Mouse (Mus musculus) liver, postnatal 0 days (tissue): ENCODE measurements around the gene Gnb1. TPM values are rescaled to one million over a fixed set of nuclear protein-coding genes. Genes with fewer than 3 reads are reported as not detected.

Source experiments
- ATAC-seq: fragments of 200-750 bp; cut with Nextera tagmentation; 2 replicates; pipeline ENCODE4 v1.8.0; 2017; ENCODE audit warnings: mild to moderate bottlenecking, moderate library complexity
- DNase-seq: peaks from one replicate; pipeline ENCODE4 v3.0.0-alpha.2; 2016
- H3K27ac ChIP-seq: fragments of 300-500 bp; sonication (generic); 2 replicates; pipeline ENCODE4 v1.5.1; 2014; ENCODE audit warnings: antibody characterized with exemption, moderate library complexity, mild to moderate bottlenecking, low read depth
- H3K27me3 ChIP-seq: fragments of 300-500 bp; sonication (generic); 2 replicates; pipeline ENCODE4 v1.6.1; 2014; ENCODE audit warnings: low read length, control low read depth, mixed read lengths; ENCODE audit not compliant: insufficient read depth
- H3K36me3 ChIP-seq: fragments of 300-500 bp; sonication (generic); replicated peaks from 2 replicates; pipeline ENCODE4 v1.6.1; 2014; ENCODE audit warnings: mild to moderate bottlenecking, control low read depth, low read length, moderate library complexity, mixed read lengths; ENCODE audit not compliant: insufficient read depth
- H3K4me1 ChIP-seq: fragments of 300-500 bp; sonication (generic); 2 replicates; pipeline ENCODE4 v1.6.1; 2014; ENCODE audit warnings: antibody characterized with exemption, mild to moderate bottlenecking, control low read depth; ENCODE audit not compliant: insufficient read depth
- H3K4me2 ChIP-seq: fragments of 300-500 bp; sonication (generic); 2 replicates; pipeline ENCODE4 v1.6.1; 2014; ENCODE audit warnings: low read depth, mild to moderate bottlenecking, low read length, moderate library complexity, mixed read lengths
- H3K4me3 ChIP-seq: fragments of 300-500 bp; sonication (generic); 2 replicates; pipeline ENCODE4 v1.5.1; 2014; ENCODE audit warnings: low read depth, low read length
- H3K9ac ChIP-seq: fragments of 300-500 bp; sonication (generic); replicated peaks from 2 replicates; pipeline ENCODE4 v1.6.1; 2014; ENCODE audit warnings: mild to moderate bottlenecking, moderate library complexity
- H3K9me3 ChIP-seq: fragments of 300-500 bp; sonication (generic); 2 replicates; pipeline ENCODE4 v1.6.1; 2016; ENCODE audit warnings: mild to moderate bottlenecking, control low read depth, low read length, mixed read lengths
- CTCF ChIP-seq: sonication (generic); IDR thresholded peaks from 2 replicates; pipeline ENCODE4 v1.5.1; 2016; ENCODE audit warnings: antibody characterized with exemption, low read depth
- EP300 ChIP-seq: IDR thresholded peaks from 2 replicates; pipeline ENCODE4 v1.6.1; 2016; ENCODE audit warnings: antibody characterized with exemption, low read depth, mild to moderate bottlenecking
- WGBS: fragments of 180-500 bp; shearing (Covaris S2); extraction: QIAGEN DNeasy Blood & Tissue Kit; methylation state at CpG from one replicate; pipeline ENCODE4 v1.1.7; 2014; ENCODE audit not compliant: insufficient replicate concordance; 5-methylcytosine and 5-hydroxymethylcytosine counted together
- polyA plus RNA-seq: library from polyadenylated mRNA; unstranded; fragments of >200 nt; fragmentation: Nextera tagmentation; extraction: Ambion mirVana; gene quantifications from 2 replicates; pipeline ENCODE4 v1.2.1, GENCODE M21; 2015

Gene Gnb1
- polyA plus RNA-seq, 1 experiment from 2014 or later, result 88.4 TPM

DNA sequence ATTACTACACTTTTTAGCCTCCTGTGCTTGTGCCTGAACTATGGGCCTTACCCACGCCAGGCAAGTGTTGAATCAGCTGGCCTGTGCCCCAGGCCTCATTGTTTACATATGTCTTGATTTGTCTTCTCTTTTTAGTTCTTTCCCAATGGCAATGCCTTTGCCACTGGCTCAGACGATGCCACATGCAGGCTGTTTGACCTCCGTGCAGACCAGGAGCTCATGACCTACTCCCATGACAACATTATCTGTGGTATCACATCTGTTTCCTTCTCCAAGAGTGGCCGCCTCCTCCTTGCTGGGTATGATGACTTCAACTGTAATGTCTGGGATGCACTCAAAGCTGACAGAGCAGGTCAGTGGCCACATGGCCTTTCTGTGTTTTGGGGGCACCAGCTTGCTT lies 63.7 kb downstream of the Gnb1 start:
- no peak overlapping the region for H3K4me2 ChIP-seq
- 43% methylated on average over 4 of the region's 4 CpGs for WGBS
- TF ChIP-seq CTCF (no peak), EP300 (no peak)
- peaks cover 64% of the 10 kb centered on the region for H3K36me3 ChIP-seq
- H3K9ac ChIP-seq, result no peak overlapping the region
- no peaks in the 10 kb centered on the region for H3K9me3 ChIP-seq
- no peak overlapping the region for H3K4me3 ChIP-seq
- DNase-seq (no peak), ATAC-seq (peak; percentile 55)
- no peak overlapping the region for H3K27ac ChIP-seq
- H3K27me3 ChIP-seq, result no peaks in the 10 kb centered on the region
- H3K4me1 ChIP-seq, result peaks cover 14% of the 10 kb centered on the region

- Histone ChIP-seq H3K4me1 (peaks cover 20% of the 10 kb centered on the region), H3K4me3 (no peak overlapping the region), H3K36me3 (peaks cover 67% of the 10 kb centered on the region), H3K4me2 (no peak overlapping the region), H3K27me3 (no peaks in the 10 kb centered on the region), H3K27ac (no peak overlapping the region), H3K9ac (no peak overlapping the region), H3K9me3 (no peaks in the 10 kb centered on the region)
- WGBS, result 68% methylated on average over 1 of the region's 1 CpGs
- no peak for DNase-seq
- no peak for ATAC-seq
- TF ChIP-seq EP300 (no peak), CTCF (no peak)
Measured at GRCm38 (mm10) chr4:155555464-155555863, 64.3 kb downstream of the Gnb1 start.

GRCm38 (mm10) chr4:155559454-155559853 lies 68.3 kb downstream of the Gnb1 start:
- WGBS, result 19% methylated on average over 6 of the region's 6 CpGs
- no peak overlapping the region for H3K4me2 ChIP-seq
- no peak overlapping the region for H3K9ac ChIP-seq
- H3K4me1 ChIP-seq, result peaks cover 46% of the 10 kb centered on the region
- TF ChIP-seq CTCF (no peak), EP300 (no peak)
- ATAC-seq (no peak), DNase-seq (no peak)
- peaks cover 37% of the 10 kb centered on the region for H3K36me3 ChIP-seq
- no peak overlapping the region for H3K4me3 ChIP-seq
- no peaks in the 10 kb centered on the region for H3K27me3 ChIP-seq
- H3K27ac ChIP-seq, result peak overlapping the region; percentile 50
- no peaks in the 10 kb centered on the region for H3K9me3 ChIP-seq

DNA sequence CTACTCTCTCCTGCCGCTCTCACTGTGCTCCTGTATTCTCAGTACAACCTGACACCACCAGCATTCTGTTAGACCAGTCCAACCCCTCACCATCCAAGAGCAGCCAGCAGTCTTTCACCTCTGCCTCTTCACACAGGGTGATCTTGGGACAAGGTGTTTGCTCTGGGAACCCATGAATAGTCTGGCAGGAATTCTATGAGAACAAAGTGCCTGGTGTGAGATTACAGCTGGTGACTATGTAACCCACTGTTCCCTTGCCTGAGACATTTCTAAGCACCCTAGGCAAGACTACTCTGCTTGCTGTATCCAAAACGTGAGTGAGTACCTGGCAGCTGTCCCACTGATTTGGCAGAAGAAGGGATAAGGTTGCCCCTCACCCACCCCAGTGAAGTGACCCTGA lies 69.8 kb downstream of the Gnb1 start:
- Histone ChIP-seq H3K27me3 (no peaks in the 10 kb centered on the region), H3K4me3 (no peak overlapping the region), H3K9ac (no peak overlapping the region), H3K4me1 (peaks cover 54% of the 10 kb centered on the region), H3K36me3 (peaks cover 22% of the 10 kb centered on the region), H3K27ac (peak overlapping the region; percentile 50), H3K4me2 (peak overlapping the region; percentile 76; the same call in 1 of the 2 replicates), H3K9me3 (no peaks in the 10 kb centered on the region)
- ATAC-seq, result no peak
- no peak for DNase-seq
- TF ChIP-seq EP300 (no peak), CTCF (no peak)
- WGBS, result 47% methylated on average over 2 of the region's 2 CpGs

- no peaks in the 10 kb centered on the region for H3K9me3 ChIP-seq
- H3K27ac ChIP-seq, result peak within 1 kb of the TSS; percentile 94
- H3K4me1 ChIP-seq, result peaks cover 58% of the 10 kb centered on the region
- no peak for ATAC-seq
- no peak for DNase-seq
- TF ChIP-seq EP300 (no peak), CTCF (no peak)
- H3K4me2 ChIP-seq, result peak within 1 kb of the TSS; percentile 76
- H3K4me3 ChIP-seq, result peak within 1 kb of the TSS; percentile 61
- peak within 1 kb of the TSS; percentile 62 for H3K9ac ChIP-seq
- WGBS, result 42% methylated on average over 7 of the region's 7 CpGs
- peaks cover 16% of the 10 kb centered on the region for H3K36me3 ChIP-seq
- H3K27me3 ChIP-seq, result no peaks in the 10 kb centered on the region
Measured at GRCm38 (mm10) chr4:155561661-155562442, 70.7 kb downstream of the Gnb1 start, which contains the start of gene Nadk. TSS of gene Nadk (plus strand) at chr4:155562378.

GRCm38 (mm10) chr4:155562725-155563399 lies 71.7 kb downstream of the Gnb1 start:
- Histone ChIP-seq H3K27ac (peak overlapping the region; percentile 94), H3K36me3 (peaks cover 13% of the 10 kb centered on the region; the same call in 1 of the 2 replicates), H3K4me3 (peak overlapping the region; percentile 61), H3K4me2 (peak overlapping the region; percentile 76), H3K27me3 (no peaks in the 10 kb centered on the region), H3K4me1 (peaks cover 66% of the 10 kb centered on the region), H3K9me3 (no peaks in the 10 kb centered on the region), H3K9ac (peak overlapping the region; percentile 62)
- WGBS, result 4% methylated on average over 19 of the region's 19 CpGs
- TF ChIP-seq EP300 (no peak), CTCF (no peak)
- DNase-seq (peak; percentile 59), ATAC-seq (no peak)
